Mouse (Mus musculus): Measurements from ENCODE around the gene Ndufa5. TPM values are rescaled to one million over a fixed set of nuclear protein-coding genes. Genes with fewer than 3 reads are reported as not detected.

Gene Ndufa5
- polyA plus RNA-seq, 1 experiment from 2014 or later, result 671 TPM

- no peaks in the 10 kb centered on the region for H3K27me3 ChIP-seq (replicated peaks; ENCODE audit: control insufficient read depth, insufficient read depth, low read length)
- WGBS, result 79% methylated on average over 3 of the region's 3 CpGs
- no peak for TF ChIP-seq CTCF (IDR thresholded peaks at IDR 0.05; ENCODE audit: low read depth)
- no peaks in the 10 kb centered on the region for H3K4me1 ChIP-seq (replicated peaks; ENCODE audit: control insufficient read depth, insufficient read depth, low read length)
- no peaks in the 10 kb centered on the region for H3K9me3 ChIP-seq (ENCODE audit: control insufficient read depth)
- H3K36me3 ChIP-seq (ENCODE audit: control insufficient read depth, insufficient read depth), result no peaks in the 10 kb centered on the region
- H3K4me2 ChIP-seq (replicated peaks; ENCODE audit: low read depth), result no peak overlapping the region
- H3K4me3 ChIP-seq (ENCODE audit: low read depth, low read length), result no peak overlapping the region
- H3K9ac ChIP-seq (ENCODE audit: low read depth, low read length), result no peak overlapping the region
- no peak overlapping the region for H3K27ac ChIP-seq (ENCODE audit: low read depth, low read length)
- no peak for ATAC-seq
These were observed 5.0 kb upstream of the Ndufa5 start for GRCm38 (mm10) chr6:24532804-24533203.

GRCm38 (mm10) chr6:24530711-24531420 lies 3.1 kb upstream of the Ndufa5 start:
- Histone ChIP-seq H3K36me3 (ENCODE audit: control insufficient read depth, insufficient read depth) (no peaks in the 10 kb centered on the region), H3K9me3 (ENCODE audit: control insufficient read depth) (no peaks in the 10 kb centered on the region), H3K9ac (ENCODE audit: low read depth, low read length) (no peak overlapping the region), H3K4me2 (replicated peaks; ENCODE audit: low read depth) (peak overlapping the region; percentile 52), H3K4me1 (replicated peaks; ENCODE audit: control insufficient read depth, insufficient read depth, low read length) (no peaks in the 10 kb centered on the region), H3K27me3 (replicated peaks; ENCODE audit: control insufficient read depth, insufficient read depth, low read length) (no peaks in the 10 kb centered on the region), H3K27ac (ENCODE audit: low read depth, low read length) (no peak overlapping the region), H3K4me3 (ENCODE audit: low read depth, low read length) (0 out of 2 replicates have a peak overlapping the region, but pooled peaks have one; percentile 9)
- WGBS, result 57% methylated on average over 11 of the region's 11 CpGs
- no peak for TF ChIP-seq CTCF (IDR thresholded peaks at IDR 0.05; ENCODE audit: low read depth)
- ATAC-seq, result no peak

- ATAC-seq, result no peak
- Histone ChIP-seq H3K4me2 (replicated peaks; ENCODE audit: low read depth) (peak overlapping the region; percentile 52), H3K4me1 (replicated peaks; ENCODE audit: control insufficient read depth, insufficient read depth, low read length) (no peaks in the 10 kb centered on the region), H3K9me3 (ENCODE audit: control insufficient read depth) (no peaks in the 10 kb centered on the region), H3K4me3 (ENCODE audit: low read depth, low read length) (0 out of 2 replicates have a peak overlapping the region, but pooled peaks have one; percentile 9), H3K27ac (ENCODE audit: low read depth, low read length) (no peak overlapping the region), H3K36me3 (ENCODE audit: control insufficient read depth, insufficient read depth) (peaks cover under 1% of the 10 kb centered on the region; the same call in 1 of the 2 replicates), H3K9ac (ENCODE audit: low read depth, low read length) (no peak overlapping the region), H3K27me3 (replicated peaks; ENCODE audit: control insufficient read depth, insufficient read depth, low read length) (no peaks in the 10 kb centered on the region)
- peak; percentile 84 for TF ChIP-seq CTCF (IDR thresholded peaks at IDR 0.05; ENCODE audit: low read depth)
- WGBS, result 16% methylated on average over 4 of the region's 4 CpGs
These were observed 2.4 kb upstream of the Ndufa5 start for GRCm38 (mm10) chr6:24530166-24530565.

- peak within 1 kb of the TSS; percentile 78 for H3K4me2 ChIP-seq (replicated peaks; ENCODE audit: low read depth)
- ATAC-seq, result no peak
- no peak for TF ChIP-seq CTCF (IDR thresholded peaks at IDR 0.05; ENCODE audit: low read depth)
- H3K9ac ChIP-seq (ENCODE audit: low read depth, low read length), result peak within 1 kb of the TSS; percentile 70
- H3K4me3 ChIP-seq (ENCODE audit: low read depth, low read length), result peak within 1 kb of the TSS; percentile 85
- H3K27me3 ChIP-seq (replicated peaks; ENCODE audit: control insufficient read depth, insufficient read depth, low read length), result no peaks in the 10 kb centered on the region
- H3K27ac ChIP-seq (ENCODE audit: low read depth, low read length), result peak within 1 kb of the TSS; percentile 70
- no peaks in the 10 kb centered on the region for H3K4me1 ChIP-seq (replicated peaks; ENCODE audit: control insufficient read depth, insufficient read depth, low read length)
- H3K36me3 ChIP-seq (ENCODE audit: control insufficient read depth, insufficient read depth), result peaks cover 8% of the 10 kb centered on the region
- 31% methylated on average over 2 of the region's 2 CpGs for WGBS
- H3K9me3 ChIP-seq (ENCODE audit: control insufficient read depth), result no peaks in the 10 kb centered on the region
These were observed 141 bp upstream of the Ndufa5 start, which contains the start of gene Asb15 for GRCm38 (mm10) chr6:24528064-24528243. Asb15 (plus strand) TSS chr6:24528144.

GRCm38 (mm10) chr6:24525705-24526104 lies 2.1 kb downstream of the Ndufa5 start:
- Histone ChIP-seq H3K4me3 (ENCODE audit: low read depth, low read length) (no peak overlapping the region), H3K27ac (ENCODE audit: low read depth, low read length) (no peak overlapping the region), H3K4me1 (replicated peaks; ENCODE audit: control insufficient read depth, insufficient read depth, low read length) (no peaks in the 10 kb centered on the region), H3K27me3 (replicated peaks; ENCODE audit: control insufficient read depth, insufficient read depth, low read length) (no peaks in the 10 kb centered on the region), H3K36me3 (ENCODE audit: control insufficient read depth, insufficient read depth) (peaks cover 19% of the 10 kb centered on the region), H3K9me3 (ENCODE audit: control insufficient read depth) (no peaks in the 10 kb centered on the region), H3K9ac (ENCODE audit: low read depth, low read length) (no peak overlapping the region), H3K4me2 (replicated peaks; ENCODE audit: low read depth) (peak overlapping the region; percentile 78; the same call in 1 of the 2 replicates)
- no peak for TF ChIP-seq CTCF (IDR thresholded peaks at IDR 0.05; ENCODE audit: low read depth)
- no peak for ATAC-seq
- 87% methylated on average over 3 of the region's 3 CpGs for WGBS

GRCm38 (mm10) chr6:24516197-24516596 lies 11.6 kb downstream of the Ndufa5 start:
- no peak overlapping the region for H3K9ac ChIP-seq (ENCODE audit: low read depth, low read length)
- no peak for ATAC-seq
- peaks cover 13% of the 10 kb centered on the region for H3K36me3 ChIP-seq (ENCODE audit: control insufficient read depth, insufficient read depth)
- 42% methylated on average over 2 of the region's 2 CpGs for WGBS
- no peak overlapping the region for H3K4me2 ChIP-seq (replicated peaks; ENCODE audit: low read depth)
- no peaks in the 10 kb centered on the region for H3K27me3 ChIP-seq (replicated peaks; ENCODE audit: control insufficient read depth, insufficient read depth, low read length)
- no peaks in the 10 kb centered on the region for H3K9me3 ChIP-seq (ENCODE audit: control insufficient read depth)
- H3K4me3 ChIP-seq (ENCODE audit: low read depth, low read length), result no peak overlapping the region
- peak; percentile 70 for TF ChIP-seq CTCF (IDR thresholded peaks at IDR 0.05; ENCODE audit: low read depth)
- H3K4me1 ChIP-seq (replicated peaks; ENCODE audit: control insufficient read depth, insufficient read depth, low read length), result no peaks in the 10 kb centered on the region; the same call in 1 of the 2 replicates
- H3K27ac ChIP-seq (ENCODE audit: low read depth, low read length), result no peak overlapping the region
